Mouse (Mus musculus): ENCODE measurements around the gene Dusp2. TPM values are rescaled to one million over a fixed set of nuclear protein-coding genes. Genes with fewer than 3 reads are reported as not detected.

The Dusp2 gene
- total and polyA plus RNA-seq, 3 experiments = 0.11 TPM; not detected in 2

- H3K4me1 ChIP-seq (ENCODE audit: insufficient read depth, low read depth, low read length) = peaks cover 13% of the 10 kb centered on the region
These were observed 31.3 kb downstream of the Dusp2 start for GRCm38 (mm10) chr2:127367126-127367820.

GRCm38 (mm10) chr2:127369703-127370376 is 33.9 kb downstream of the Dusp2 start:
- no peak overlapping the region for H3K4me3 ChIP-seq (ENCODE audit: low read depth, low read length)
- ATAC-seq (ENCODE audit: extremely low read depth, insufficient number of reproducible peaks, low FRiP score, poor library complexity, severe bottlenecking) (no peak), DNase-seq (ENCODE audit: low spot score) (no peak)
- H3K4me1 ChIP-seq (ENCODE audit: insufficient read depth, low read depth, low read length) = peaks cover 8% of the 10 kb centered on the region
- TF ChIP-seq TAL1 (conservative IDR thresholded peaks at IDR 0.05; ENCODE audit: low read depth, low read length) (no peak), GATA2 (IDR thresholded peaks at IDR 0.05; ENCODE audit: borderline replicate concordance, low read depth, low read length) (no peak), POLR2AphosphoS5 (IDR thresholded peaks at IDR 0.05; ENCODE audit: insufficient replicate concordance, low read depth, low read length) (no peak), GATA1 (IDR thresholded peaks at IDR 0.05; ENCODE audit: borderline replicate concordance, low read length) (no peak), CTCF (IDR thresholded peaks at IDR 0.05; ENCODE audit: low read depth, low read length) (no peak)
- no peaks in the 10 kb centered on the region for H3K36me3 ChIP-seq (replicated peaks)
- no peaks in the 10 kb centered on the region for H3K9me3 ChIP-seq (replicated peaks)
- H3K27me3 ChIP-seq (ENCODE audit: insufficient read depth, low read length) = peaks cover 21% of the 10 kb centered on the region; the same call in 1 of the 2 replicates

More at GRCm38 (mm10) chr2:127367126-127367820, 31.3 kb downstream of the Dusp2 start:
- Histone ChIP-seq H3K36me3 (replicated peaks) (no peaks in the 10 kb centered on the region), H3K4me3 (ENCODE audit: low read depth, low read length) (no peak overlapping the region), H3K27me3 (ENCODE audit: insufficient read depth, low read length) (peaks cover 40% of the 10 kb centered on the region), H3K9me3 (replicated peaks) (no peaks in the 10 kb centered on the region)
- TF ChIP-seq GATA1 (IDR thresholded peaks at IDR 0.05; ENCODE audit: borderline replicate concordance, low read length) (no peak), CTCF (IDR thresholded peaks at IDR 0.05; ENCODE audit: low read depth, low read length) (no peak), GATA2 (IDR thresholded peaks at IDR 0.05; ENCODE audit: borderline replicate concordance, low read depth, low read length) (no peak), TAL1 (conservative IDR thresholded peaks at IDR 0.05; ENCODE audit: low read depth, low read length) (no peak), POLR2AphosphoS5 (IDR thresholded peaks at IDR 0.05; ENCODE audit: insufficient replicate concordance, low read depth, low read length) (no peak)
- DNase-seq (ENCODE audit: low spot score) = no peak
- no peak for ATAC-seq (ENCODE audit: extremely low read depth, insufficient number of reproducible peaks, low FRiP score, poor library complexity, severe bottlenecking)

GRCm38 (mm10) chr2:127370561-127371483 is 34.9 kb downstream of the Dusp2 start:
- no peak overlapping the region; the same call in 1 of the 2 replicates for H3K4me3 ChIP-seq (ENCODE audit: low read depth, low read length)
- no peak for TF ChIP-seq GATA1 (IDR thresholded peaks at IDR 0.05; ENCODE audit: borderline replicate concordance, low read length)
- TF ChIP-seq TAL1 (conservative IDR thresholded peaks at IDR 0.05; ENCODE audit: low read depth, low read length) = no peak
- TF ChIP-seq GATA2 (IDR thresholded peaks at IDR 0.05; ENCODE audit: borderline replicate concordance, low read depth, low read length) = no peak
- TF ChIP-seq POLR2AphosphoS5 (IDR thresholded peaks at IDR 0.05; ENCODE audit: insufficient replicate concordance, low read depth, low read length) = no peak
- TF ChIP-seq CTCF (IDR thresholded peaks at IDR 0.05; ENCODE audit: low read depth, low read length) = no peak
- H3K36me3 ChIP-seq (replicated peaks) = no peaks in the 10 kb centered on the region
- H3K27me3 ChIP-seq (ENCODE audit: insufficient read depth, low read length) = peaks cover 18% of the 10 kb centered on the region; the same call in 1 of the 2 replicates
- peaks cover 8% of the 10 kb centered on the region for H3K4me1 ChIP-seq (ENCODE audit: insufficient read depth, low read depth, low read length)
- no peak for DNase-seq (ENCODE audit: low spot score)
- ATAC-seq (ENCODE audit: extremely low read depth, insufficient number of reproducible peaks, low FRiP score, poor library complexity, severe bottlenecking) = no peak
- H3K9me3 ChIP-seq (replicated peaks) = no peaks in the 10 kb centered on the region

GRCm38 (mm10) chr2:127371484-127371861 is 35.5 kb downstream of the Dusp2 start:
- no peaks in the 10 kb centered on the region for H3K36me3 ChIP-seq (replicated peaks)
- H3K9me3 ChIP-seq (replicated peaks) = no peaks in the 10 kb centered on the region
- TF ChIP-seq TAL1 (conservative IDR thresholded peaks at IDR 0.05; ENCODE audit: low read depth, low read length) (no peak), CTCF (IDR thresholded peaks at IDR 0.05; ENCODE audit: low read depth, low read length) (no peak), GATA2 (IDR thresholded peaks at IDR 0.05; ENCODE audit: borderline replicate concordance, low read depth, low read length) (no peak), POLR2AphosphoS5 (IDR thresholded peaks at IDR 0.05; ENCODE audit: insufficient replicate concordance, low read depth, low read length) (no peak), GATA1 (IDR thresholded peaks at IDR 0.05; ENCODE audit: borderline replicate concordance, low read length) (no peak)
- H3K27me3 ChIP-seq (ENCODE audit: insufficient read depth, low read length) = peaks cover 19% of the 10 kb centered on the region; the same call in 1 of the 2 replicates
- ATAC-seq (ENCODE audit: extremely low read depth, insufficient number of reproducible peaks, low FRiP score, poor library complexity, severe bottlenecking) (no peak), DNase-seq (ENCODE audit: low spot score) (no peak)
- no peak overlapping the region; the same call in 1 of the 2 replicates for H3K4me3 ChIP-seq (ENCODE audit: low read depth, low read length)
- H3K4me1 ChIP-seq (ENCODE audit: insufficient read depth, low read depth, low read length) = peaks cover 8% of the 10 kb centered on the region

- Histone ChIP-seq H3K9me3 (replicated peaks) (no peaks in the 10 kb centered on the region), H3K4me1 (ENCODE audit: insufficient read depth, low read depth, low read length) (peaks cover 8% of the 10 kb centered on the region), H3K27me3 (ENCODE audit: insufficient read depth, low read length) (peaks cover 19% of the 10 kb centered on the region; the same call in 1 of the 2 replicates), H3K36me3 (replicated peaks) (no peaks in the 10 kb centered on the region), H3K4me3 (ENCODE audit: low read depth, low read length) (no peak overlapping the region)
- ATAC-seq (ENCODE audit: extremely low read depth, insufficient number of reproducible peaks, low FRiP score, poor library complexity, severe bottlenecking) = no peak
- TF ChIP-seq GATA1 (IDR thresholded peaks at IDR 0.05; ENCODE audit: borderline replicate concordance, low read length) (no peak), CTCF (IDR thresholded peaks at IDR 0.05; ENCODE audit: low read depth, low read length) (no peak)
- DNase-seq (ENCODE audit: low spot score) = no peak
These were observed 36.1 kb downstream of the Dusp2 start for GRCm38 (mm10) chr2:127372082-127372481.
